Mouse (Mus musculus) right cerebral cortex, postnatal 10 days (tissue): ENCODE measurements around the gene Mctp2.
"Not testable (repeated sequence)": the region's sequence is repeated elsewhere in the genome, so short reads cannot be mapped to it uniquely, and the experiment has no call there.

Source experiments
- DNase-seq, 2 experiments: peaks; one replicate each; pipeline ENCODE4 v3.0.0; 2021; ENCODE audit warnings: low spot score in 2 of 2

Mctp2 gene

GRCm38 (mm10) chr7:72271546-72271945 is 34.9 kb downstream of the Mctp2 start:
- DNase-seq = no peak

- DNase-seq = no peak
Observed at GRCm38 (mm10) chr7:72269994-72270393, 36.4 kb downstream of the Mctp2 start.

- no peak for DNase-seq
Observed at GRCm38 (mm10) chr7:72260766-72261655, 45.4 kb downstream of the Mctp2 start.

GRCm38 (mm10) chr7:72259045-72259444 is 47.4 kb downstream of the Mctp2 start:
- DNase-seq = no peak

- DNase-seq = not testable (repeated sequence)
Observed at GRCm38 (mm10) chr7:72250326-72250725, 56.1 kb downstream of the Mctp2 start.

- DNase-seq = no peak
Observed at GRCm38 (mm10) chr7:72241269-72241668, 65.1 kb downstream of the Mctp2 start.

GRCm38 (mm10) chr7:72239782-72240493 is 66.5 kb downstream of the Mctp2 start:
- peak; percentile 56 to 57 for DNase-seq

GRCm38 (mm10) chr7:72238575-72238974 is 67.8 kb downstream of the Mctp2 start:
- DNase-seq = peak; percentile 82 to 84

GRCm38 (mm10) chr7:72234433-72234998 is 71.9 kb downstream of the Mctp2 start:
- no peak for DNase-seq

- no peak for DNase-seq
Observed at GRCm38 (mm10) chr7:72231182-72231877, 75.1 kb downstream of the Mctp2 start.

- no peak for DNase-seq
Observed at GRCm38 (mm10) chr7:72229925-72230324, 76.5 kb downstream of the Mctp2 start.

GRCm38 (mm10) chr7:72223558-72223957 is 82.8 kb downstream of the Mctp2 start:
- DNase-seq = no peak

GRCm38 (mm10) chr7:72222532-72222931 is 83.9 kb downstream of the Mctp2 start:
- no peak for DNase-seq

- no peak for DNase-seq
Observed at GRCm38 (mm10) chr7:72218048-72218447, 88.4 kb downstream of the Mctp2 start.

GRCm38 (mm10) chr7:72215563-72216215 is 90.7 kb downstream of the Mctp2 start:
- no peak for DNase-seq

GRCm38 (mm10) chr7:72210201-72210600 is 96.2 kb downstream of the Mctp2 start:
- DNase-seq = no peak

- no peak for DNase-seq
Observed at GRCm38 (mm10) chr7:72209296-72209695, 97.1 kb downstream of the Mctp2 start.

- no peak for DNase-seq
Observed at GRCm38 (mm10) chr7:72206841-72207240, 99.6 kb downstream of the Mctp2 start.

GRCm38 (mm10) chr7:72195709-72196108 is 110.7 kb downstream of the Mctp2 start:
- DNase-seq = no peak

GRCm38 (mm10) chr7:72193304-72193703 is 113.1 kb downstream of the Mctp2 start:
- no peak for DNase-seq

- no peak for DNase-seq
Observed at GRCm38 (mm10) chr7:72181651-72182050, 124.8 kb downstream of the Mctp2 start.
